Mouse (Mus musculus) heart, adult 2 months (tissue): ENCODE results near the gene Pik3ca.

ENCODE experiments used
- CTCF ChIP-seq: fragments of 200-600 bp; IDR thresholded peaks from 2 replicates; pipeline ENCODE4 v1.8.1; 2022; ENCODE audit warnings: antibody characterized with exemption, mild to moderate bottlenecking, moderate library complexity
- EP300 ChIP-seq: fragments of 200-500 bp; IDR thresholded peaks from 2 replicates; pipeline ENCODE4 v1.6.1; 2011; ENCODE audit warnings: low read depth, low read length, control low read depth; ENCODE audit not compliant: insufficient read depth
- POLR2A ChIP-seq: fragments of 200-500 bp; IDR thresholded peaks from 2 replicates; pipeline ENCODE4 v1.6.1; 2011; ENCODE audit warnings: mild to moderate bottlenecking, low read depth, low read length, control low read depth; ENCODE audit not compliant: insufficient read depth

GRCm38 (mm10) chr3:32495088-32495770 lies 97.8 kb downstream of the Pik3ca start:
- TF ChIP-seq EP300 (no peak), POLR2A (no peak), CTCF (no peak)
